Mouse (Mus musculus) cortical plate, adult 2 months (tissue): ENCODE measurements around the gene Taf10.

ENCODE experiments used
- CTCF ChIP-seq: fragments of 200-500 bp; IDR thresholded peaks from 2 replicates; pipeline ENCODE4 v1.5.1; 2011; ENCODE audit warnings: mild to moderate bottlenecking, control low read depth, low read length; ENCODE audit not compliant: insufficient read depth; ENCODE audit errors: extremely low read depth
- POLR2A ChIP-seq: fragments of 200-500 bp; IDR thresholded peaks from 2 replicates; pipeline ENCODE4 v1.6.1; 2011; ENCODE audit warnings: mild to moderate bottlenecking, low read length, control low read depth; ENCODE audit not compliant: insufficient read depth; ENCODE audit errors: extremely low read depth

- TF ChIP-seq CTCF (no peak), POLR2A (no peak)
Measured at GRCm38 (mm10) chr7:105708733-105709132, 35.4 kb downstream of the Taf10 start.
